Mouse (Mus musculus) MEL-GATA-1-ER (cell line): Measurements from ENCODE around the gene Sfxn3.

Experiments used
- DNase-seq: peaks from one replicate; pipeline ENCODE4 v3.0.0-alpha.2; 2012; ENCODE audit warnings: low read depth; ENCODE audit errors: extremely low read depth

The Sfxn3 gene

GRCm38 (mm10) chr19:45075323-45076035 lies 28.2 kb downstream of the Sfxn3 start:
- DNase-seq: peak; percentile 51

- DNase-seq: no peak
These were observed 28.8 kb downstream of the Sfxn3 start for GRCm38 (mm10) chr19:45076036-45076575.

GRCm38 (mm10) chr19:45076586-45077510 lies 29.5 kb downstream of the Sfxn3 start:
- no peak for DNase-seq

- DNase-seq: no peak
These were observed 30.7 kb downstream of the Sfxn3 start for GRCm38 (mm10) chr19:45077742-45078645.

- DNase-seq: no peak
These were observed 31.9 kb downstream of the Sfxn3 start for GRCm38 (mm10) chr19:45078971-45079764.

- DNase-seq: peak; percentile 69
These were observed 32.6 kb downstream of the Sfxn3 start for GRCm38 (mm10) chr19:45079769-45080515.

GRCm38 (mm10) chr19:45080711-45081110 lies 33.4 kb downstream of the Sfxn3 start:
- no peak for DNase-seq

GRCm38 (mm10) chr19:45081279-45081678 lies 34.0 kb downstream of the Sfxn3 start:
- no peak for DNase-seq

GRCm38 (mm10) chr19:45081841-45082550 lies 34.7 kb downstream of the Sfxn3 start:
- no peak for DNase-seq

GRCm38 (mm10) chr19:45097868-45098267 lies 50.6 kb downstream of the Sfxn3 start:
- DNase-seq: peak; percentile 31

- DNase-seq: peak; percentile 26
These were observed 53.4 kb downstream of the Sfxn3 start for GRCm38 (mm10) chr19:45100486-45101270.

- DNase-seq: no peak
These were observed 58.3 kb downstream of the Sfxn3 start for GRCm38 (mm10) chr19:45105591-45105990.
